Mouse (Mus musculus): Measurements from ENCODE around the gene Glipr1. TPM values are rescaled to one million over a fixed set of nuclear protein-coding genes. Genes with fewer than 3 reads are reported as not detected.

Glipr1 gene
- polyA plus RNA-seq, 1 experiment = 28.6 TPM

- H3K4me3 ChIP-seq (ENCODE audit: insufficient read depth, low read length) = no peak overlapping the region
- TF ChIP-seq POLR2A (IDR thresholded peaks at IDR 0.05; ENCODE audit: low read depth, low read length) (no peak), CTCF (IDR thresholded peaks at IDR 0.05; ENCODE audit: borderline replicate concordance, insufficient read depth, low read length) (no peak)
- H3K4me1 ChIP-seq (ENCODE audit: control insufficient read depth, insufficient read depth, low read length) = no peaks in the 10 kb centered on the region; the same call in 1 of the 2 replicates
- no peak overlapping the region for H3K27ac ChIP-seq (ENCODE audit: insufficient read depth, low read length)
These were observed 30.5 kb downstream of the Glipr1 start for GRCm38 (mm10) chr10:111971929-111972328.

- no peaks in the 10 kb centered on the region for H3K4me1 ChIP-seq (ENCODE audit: control insufficient read depth, insufficient read depth, low read length)
- no peak overlapping the region for H3K27ac ChIP-seq (ENCODE audit: insufficient read depth, low read length)
- H3K4me3 ChIP-seq (ENCODE audit: insufficient read depth, low read length) = no peak overlapping the region
- TF ChIP-seq POLR2A (IDR thresholded peaks at IDR 0.05; ENCODE audit: low read depth, low read length) = no peak
- TF ChIP-seq CTCF (IDR thresholded peaks at IDR 0.05; ENCODE audit: borderline replicate concordance, insufficient read depth, low read length) = no peak
These were observed 36.0 kb downstream of the Glipr1 start for GRCm38 (mm10) chr10:111966394-111966793.

- Histone ChIP-seq H3K4me1 (ENCODE audit: control insufficient read depth, insufficient read depth, low read length) (no peaks in the 10 kb centered on the region), H3K4me3 (ENCODE audit: insufficient read depth, low read length) (no peak overlapping the region), H3K27ac (ENCODE audit: insufficient read depth, low read length) (no peak overlapping the region)
- no peak for TF ChIP-seq CTCF (IDR thresholded peaks at IDR 0.05; ENCODE audit: borderline replicate concordance, insufficient read depth, low read length)
- TF ChIP-seq POLR2A (IDR thresholded peaks at IDR 0.05; ENCODE audit: low read depth, low read length) = no peak
These were observed 42.0 kb downstream of the Glipr1 start for GRCm38 (mm10) chr10:111960459-111960858.

- no peak overlapping the region for H3K4me3 ChIP-seq (ENCODE audit: insufficient read depth, low read length)
- no peak overlapping the region for H3K27ac ChIP-seq (ENCODE audit: insufficient read depth, low read length)
- TF ChIP-seq CTCF (IDR thresholded peaks at IDR 0.05; ENCODE audit: borderline replicate concordance, insufficient read depth, low read length) (no peak), POLR2A (IDR thresholded peaks at IDR 0.05; ENCODE audit: low read depth, low read length) (no peak)
- H3K4me1 ChIP-seq (ENCODE audit: control insufficient read depth, insufficient read depth, low read length) = no peaks in the 10 kb centered on the region
These were observed 43.1 kb downstream of the Glipr1 start for GRCm38 (mm10) chr10:111959353-111959752.

- TF ChIP-seq POLR2A (IDR thresholded peaks at IDR 0.05; ENCODE audit: low read depth, low read length) (no peak), CTCF (IDR thresholded peaks at IDR 0.05; ENCODE audit: borderline replicate concordance, insufficient read depth, low read length) (no peak)
- Histone ChIP-seq H3K27ac (ENCODE audit: insufficient read depth, low read length) (no peak overlapping the region), H3K4me1 (ENCODE audit: control insufficient read depth, insufficient read depth, low read length) (no peaks in the 10 kb centered on the region), H3K4me3 (ENCODE audit: insufficient read depth, low read length) (no peak overlapping the region)
These were observed 44.4 kb downstream of the Glipr1 start for GRCm38 (mm10) chr10:111958046-111958421.

- no peak overlapping the region for H3K27ac ChIP-seq (ENCODE audit: insufficient read depth, low read length)
- TF ChIP-seq CTCF (IDR thresholded peaks at IDR 0.05; ENCODE audit: borderline replicate concordance, insufficient read depth, low read length) (no peak), POLR2A (IDR thresholded peaks at IDR 0.05; ENCODE audit: low read depth, low read length) (no peak)
- H3K4me3 ChIP-seq (ENCODE audit: insufficient read depth, low read length) = no peak overlapping the region
- H3K4me1 ChIP-seq (ENCODE audit: control insufficient read depth, insufficient read depth, low read length) = no peaks in the 10 kb centered on the region
These were observed 45.0 kb downstream of the Glipr1 start for GRCm38 (mm10) chr10:111957271-111958045.

GRCm38 (mm10) chr10:111955836-111956235 is 46.6 kb downstream of the Glipr1 start:
- Histone ChIP-seq H3K4me3 (ENCODE audit: insufficient read depth, low read length) (no peak overlapping the region), H3K27ac (ENCODE audit: insufficient read depth, low read length) (no peak overlapping the region), H3K4me1 (ENCODE audit: control insufficient read depth, insufficient read depth, low read length) (no peaks in the 10 kb centered on the region)
- TF ChIP-seq POLR2A (IDR thresholded peaks at IDR 0.05; ENCODE audit: low read depth, low read length) = no peak
- TF ChIP-seq CTCF (IDR thresholded peaks at IDR 0.05; ENCODE audit: borderline replicate concordance, insufficient read depth, low read length) = no peak

- Histone ChIP-seq H3K4me1 (ENCODE audit: control insufficient read depth, insufficient read depth, low read length) (no peaks in the 10 kb centered on the region), H3K4me3 (ENCODE audit: insufficient read depth, low read length) (no peak overlapping the region), H3K27ac (ENCODE audit: insufficient read depth, low read length) (no peak overlapping the region)
- TF ChIP-seq CTCF (IDR thresholded peaks at IDR 0.05; ENCODE audit: borderline replicate concordance, insufficient read depth, low read length) (no peak), POLR2A (IDR thresholded peaks at IDR 0.05; ENCODE audit: low read depth, low read length) (no peak)
These were observed 53.4 kb downstream of the Glipr1 start for GRCm38 (mm10) chr10:111949008-111949407.

GRCm38 (mm10) chr10:111948041-111948440 is 54.4 kb downstream of the Glipr1 start:
- TF ChIP-seq POLR2A (IDR thresholded peaks at IDR 0.05; ENCODE audit: low read depth, low read length) (no peak), CTCF (IDR thresholded peaks at IDR 0.05; ENCODE audit: borderline replicate concordance, insufficient read depth, low read length) (no peak)
- H3K4me1 ChIP-seq (ENCODE audit: control insufficient read depth, insufficient read depth, low read length) = no peaks in the 10 kb centered on the region
- H3K4me3 ChIP-seq (ENCODE audit: insufficient read depth, low read length) = no peak overlapping the region
- H3K27ac ChIP-seq (ENCODE audit: insufficient read depth, low read length) = no peak overlapping the region

- H3K4me1 ChIP-seq (ENCODE audit: control insufficient read depth, insufficient read depth, low read length) = no peaks in the 10 kb centered on the region
- H3K4me3 ChIP-seq (ENCODE audit: insufficient read depth, low read length) = no peak overlapping the region
- TF ChIP-seq CTCF (IDR thresholded peaks at IDR 0.05; ENCODE audit: borderline replicate concordance, insufficient read depth, low read length) (no peak), POLR2A (IDR thresholded peaks at IDR 0.05; ENCODE audit: low read depth, low read length) (no peak)
- no peak overlapping the region for H3K27ac ChIP-seq (ENCODE audit: insufficient read depth, low read length)
These were observed 56.9 kb downstream of the Glipr1 start for GRCm38 (mm10) chr10:111945563-111945962.
